Mouse (Mus musculus) liver, adult 2 months (tissue): ENCODE measurements around the gene Hesx1.

ENCODE experiments used
- CTCF ChIP-seq: fragments of 200-500 bp; IDR thresholded peaks from 2 replicates; pipeline ENCODE4 v1.5.1; 2011; ENCODE audit warnings: low read depth, low read length, control low read depth
- POLR2A ChIP-seq: fragments of 200-500 bp; IDR thresholded peaks from 2 replicates; pipeline ENCODE4 v1.6.1; 2011; ENCODE audit warnings: low read length, control low read depth; ENCODE audit not compliant: insufficient read depth; ENCODE audit errors: extremely low read depth

DNA sequence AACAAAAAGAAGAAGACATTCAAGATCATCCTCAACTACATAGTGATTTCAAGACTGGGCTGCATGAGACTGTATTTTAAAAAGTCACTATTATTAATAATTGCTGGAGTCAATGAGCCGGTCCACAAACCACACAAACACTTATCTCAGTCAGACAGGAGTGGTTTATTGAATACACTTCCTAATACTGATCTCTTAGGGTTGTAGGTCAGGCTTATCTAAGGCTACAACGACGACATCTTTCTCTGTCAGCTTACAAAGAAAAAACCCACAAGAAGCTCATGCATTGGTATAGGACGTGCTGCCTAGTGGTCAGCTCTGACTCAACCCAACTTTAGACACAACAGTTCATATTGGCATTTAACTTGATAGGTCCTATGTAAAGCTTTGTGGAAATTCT lies 30.4 kb downstream of the Hesx1 start:
- TF ChIP-seq CTCF (no peak), POLR2A (no peak)
